Mouse (Mus musculus) cortical plate, adult 2 months (tissue): ENCODE results near the gene Mtx3. TPM values are rescaled to one million over a fixed set of nuclear protein-coding genes. Genes with fewer than 3 reads are reported as not detected.

Experiments
- H3K27ac ChIP-seq: fragments of 200-500 bp; 2 replicates; pipeline ENCODE4 v1.5.1; 2012; ENCODE audit warnings: low read length, control low read depth, inconsistent platforms; ENCODE audit not compliant: insufficient read depth
- H3K4me1 ChIP-seq: fragments of 200-500 bp; 2 replicates; pipeline ENCODE4 v1.6.1; 2011; ENCODE audit warnings: low read length; ENCODE audit not compliant: control insufficient read depth, insufficient read depth
- H3K4me3 ChIP-seq: fragments of 200-500 bp; 2 replicates; pipeline ENCODE4 v1.5.1; 2011; ENCODE audit warnings: mild to moderate bottlenecking, low read length, control low read depth; ENCODE audit not compliant: insufficient read depth
- CTCF ChIP-seq: fragments of 200-500 bp; IDR thresholded peaks from 2 replicates; pipeline ENCODE4 v1.5.1; 2011; ENCODE audit warnings: mild to moderate bottlenecking, control low read depth, low read length; ENCODE audit not compliant: insufficient read depth; ENCODE audit errors: extremely low read depth
- POLR2A ChIP-seq: fragments of 200-500 bp; IDR thresholded peaks from 2 replicates; pipeline ENCODE4 v1.6.1; 2011; ENCODE audit warnings: mild to moderate bottlenecking, low read length, control low read depth; ENCODE audit not compliant: insufficient read depth; ENCODE audit errors: extremely low read depth
- polyA plus RNA-seq: library from polyadenylated mRNA; depleted of rRNA; stranded (reverse); fragments of >200 nt; gene quantifications from 2 replicates; pipeline ENCODE4 v1.2.3, GENCODE M21; 2012; rRNA removed

Mtx3 gene
- polyA plus RNA-seq, 1 experiment, result 21.3 TPM

GRCm38 (mm10) chr13:92882271-92882985 is 37.9 kb downstream of the Mtx3 start:
- H3K4me1 ChIP-seq, result no peaks in the 10 kb centered on the region
- TF ChIP-seq CTCF, result no peak
- TF ChIP-seq POLR2A, result no peak
- no peak overlapping the region for H3K27ac ChIP-seq
- H3K4me3 ChIP-seq, result no peak overlapping the region

DNA sequence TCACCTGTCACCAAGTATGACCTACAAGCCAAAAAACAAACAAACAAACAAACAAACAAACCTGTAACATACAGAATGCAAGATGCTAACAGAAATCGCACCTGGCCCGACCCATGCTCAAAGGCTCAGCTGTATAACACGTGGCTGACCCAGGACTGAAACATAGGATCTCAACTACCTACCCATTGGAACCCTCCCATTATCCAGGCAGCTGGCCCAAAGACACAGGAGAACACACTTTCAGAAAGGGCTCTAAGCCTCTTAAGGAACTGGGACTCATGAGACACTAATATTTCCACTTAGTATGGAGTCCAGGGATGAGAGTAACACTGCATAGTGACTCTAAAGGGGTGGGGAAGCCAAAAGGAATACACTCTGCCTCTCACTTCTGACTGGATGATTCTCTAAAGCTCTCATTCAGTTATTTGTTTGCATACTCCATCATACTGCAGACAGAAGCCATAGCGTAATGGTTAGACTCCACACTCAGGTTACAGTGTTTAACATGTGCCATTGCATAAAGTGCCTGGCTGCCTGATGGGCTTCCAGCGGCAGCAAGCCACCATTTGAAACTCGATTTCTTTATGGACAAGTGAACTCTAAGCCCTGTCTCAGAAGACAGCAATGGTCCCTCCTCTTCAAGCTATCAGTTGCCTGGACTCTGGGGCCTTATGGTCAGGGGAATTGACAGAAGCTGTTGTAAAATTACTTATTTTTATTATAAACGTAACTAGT is 38.6 kb downstream of the Mtx3 start:
- H3K4me3 ChIP-seq, result no peak overlapping the region
- no peak for TF ChIP-seq POLR2A
- no peak overlapping the region for H3K27ac ChIP-seq
- no peaks in the 10 kb centered on the region for H3K4me1 ChIP-seq

DNA sequence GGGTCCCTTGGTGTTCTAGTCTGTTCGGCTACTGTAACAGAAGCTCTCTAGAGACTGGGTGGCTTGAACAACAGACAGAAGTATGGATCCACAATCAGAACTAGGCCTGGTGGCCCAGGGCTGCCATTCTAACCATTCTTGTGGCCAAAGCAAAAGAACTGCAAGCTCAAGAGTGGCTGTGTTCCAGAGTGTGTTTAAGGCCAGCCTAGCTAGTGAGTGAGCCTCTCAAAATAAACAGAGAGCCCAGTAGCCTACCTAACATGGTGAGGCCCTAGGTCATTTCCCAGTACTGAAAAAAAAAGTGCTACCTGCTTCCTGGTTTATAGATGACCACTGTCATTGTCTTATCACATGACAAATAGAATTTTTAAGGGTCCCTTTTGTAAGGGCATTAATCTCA is 39.6 kb downstream of the Mtx3 start:
- no peak overlapping the region for H3K4me3 ChIP-seq
- TF ChIP-seq CTCF (no peak), POLR2A (no peak)
- H3K4me1 ChIP-seq, result no peaks in the 10 kb centered on the region
- H3K27ac ChIP-seq, result no peak overlapping the region

- Histone ChIP-seq H3K4me1 (no peaks in the 10 kb centered on the region), H3K4me3 (no peak overlapping the region), H3K27ac (no peak overlapping the region)
- no peak for TF ChIP-seq CTCF
- no peak for TF ChIP-seq POLR2A
Observed at GRCm38 (mm10) chr13:92884930-92885329, 40.4 kb downstream of the Mtx3 start.

GRCm38 (mm10) chr13:92899087-92899486 is 54.5 kb downstream of the Mtx3 start:
- TF ChIP-seq POLR2A, result no peak
- TF ChIP-seq CTCF, result no peak
- H3K27ac ChIP-seq, result no peak overlapping the region
- H3K4me3 ChIP-seq, result no peak overlapping the region
- H3K4me1 ChIP-seq, result no peaks in the 10 kb centered on the region

- no peak overlapping the region for H3K4me3 ChIP-seq
- no peak for TF ChIP-seq CTCF
- no peak for TF ChIP-seq POLR2A
- H3K27ac ChIP-seq, result no peak overlapping the region
- no peaks in the 10 kb centered on the region for H3K4me1 ChIP-seq
Observed at GRCm38 (mm10) chr13:92903291-92903690, 58.7 kb downstream of the Mtx3 start.

DNA sequence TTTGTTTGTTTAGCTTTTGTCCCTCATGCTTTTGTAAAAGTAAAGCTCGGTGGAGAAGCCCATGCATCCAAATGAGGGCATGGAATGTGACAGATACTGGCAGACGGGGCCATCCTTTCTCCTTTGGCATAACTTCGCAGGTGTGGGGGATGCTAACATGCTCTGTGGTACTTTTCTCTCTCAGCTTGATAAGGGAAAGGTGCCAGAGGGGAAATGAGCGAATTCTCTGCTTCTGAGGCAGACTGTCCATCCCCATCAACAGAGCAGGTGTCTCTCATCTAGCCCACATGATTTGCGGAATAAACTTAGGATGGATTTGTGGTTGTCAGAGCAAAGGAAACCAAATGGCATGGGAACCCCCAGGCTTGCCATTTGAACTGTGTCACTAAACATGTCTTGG is 61.4 kb downstream of the Mtx3 start:
- H3K27ac ChIP-seq, result no peak overlapping the region
- TF ChIP-seq POLR2A, result no peak
- TF ChIP-seq CTCF, result no peak
- H3K4me3 ChIP-seq, result no peak overlapping the region
- no peaks in the 10 kb centered on the region for H3K4me1 ChIP-seq

GRCm38 (mm10) chr13:92907366-92907765 is 62.8 kb downstream of the Mtx3 start:
- Histone ChIP-seq H3K27ac (no peak overlapping the region), H3K4me1 (no peaks in the 10 kb centered on the region), H3K4me3 (no peak overlapping the region)
- TF ChIP-seq CTCF (no peak), POLR2A (no peak)

Other genes starting within 250 kb of the Mtx3 start
- gene Serinc5, start 233.7 kb upstream of the Mtx3 start, polyA plus RNA-seq, result 64.5 and 69.0 TPM in 2 replicates
- 10.4 and 11.2 TPM in 2 replicates for gene Thbs4, start 49.9 kb upstream of the Mtx3 start, polyA plus RNA-seq